Mouse (Mus musculus) cerebellum, postnatal 14 days (tissue): Measurements from ENCODE around the gene Bub3.

Source experiments
- DNase-seq, 2 experiments: peaks; one replicate each; pipeline ENCODE4 v3.0.0; 2021; ENCODE audit warnings: mixed read lengths in 2 of 2

Bub3 gene

DNA sequence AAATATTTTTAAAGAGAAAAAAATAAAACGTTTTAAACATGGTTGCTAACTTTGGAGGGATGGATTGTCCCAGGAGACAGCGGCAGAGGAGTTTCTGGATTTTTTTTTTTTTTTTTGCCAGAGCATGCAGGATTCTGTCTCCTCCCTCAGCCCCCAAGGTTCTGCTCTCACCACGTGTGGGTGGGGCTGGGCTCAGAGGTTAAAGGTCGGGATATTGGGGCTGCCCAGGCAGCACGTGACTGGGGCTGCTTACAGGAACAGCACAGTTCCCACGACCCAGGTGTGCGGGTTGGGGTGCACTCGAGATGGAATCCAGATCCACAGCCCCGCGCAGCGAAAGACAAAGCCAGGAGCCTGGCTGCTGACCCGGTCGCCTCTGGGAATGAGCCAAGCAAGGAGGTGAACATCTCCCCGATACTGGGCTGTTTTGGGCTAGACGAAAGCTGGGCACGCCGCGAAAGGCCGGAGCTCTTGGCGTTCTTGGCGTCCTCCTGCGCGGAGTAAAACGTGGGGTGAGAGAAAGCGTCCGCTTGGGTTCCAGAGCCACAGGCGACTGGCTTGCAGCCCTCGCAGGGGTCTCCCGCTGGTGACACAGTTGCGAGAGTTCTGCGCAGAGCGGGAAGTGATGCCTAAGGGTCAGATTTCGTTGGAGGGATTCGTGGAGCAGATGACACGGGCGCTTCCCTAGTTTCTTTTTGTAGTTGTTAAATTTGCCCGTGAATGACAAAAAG, 3.3 kb upstream of the Bub3 start:
- peak; percentile 39 to 43 for DNase-seq

- no peak for DNase-seq
Measured at GRCm38 (mm10) chr7:131557751-131558150, 2.3 kb upstream of the Bub3 start.

DNA sequence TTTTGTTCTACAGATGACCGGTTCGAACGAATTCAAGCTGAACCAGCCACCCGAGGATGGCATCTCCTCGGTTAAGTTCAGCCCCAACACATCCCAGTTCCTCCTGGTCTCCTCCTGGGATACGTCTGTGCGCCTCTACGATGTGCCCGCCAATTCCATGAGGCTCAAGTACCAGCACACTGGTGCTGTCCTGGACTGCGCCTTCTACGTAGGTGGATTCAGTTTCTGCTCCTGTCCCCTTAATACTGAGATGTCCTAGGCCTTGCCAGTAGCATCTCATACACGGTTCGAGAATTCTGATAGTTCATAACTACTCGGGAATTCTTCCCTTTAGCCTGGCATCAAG, 648 bp downstream of the Bub3 start:
- DNase-seq, result no peak

DNA sequence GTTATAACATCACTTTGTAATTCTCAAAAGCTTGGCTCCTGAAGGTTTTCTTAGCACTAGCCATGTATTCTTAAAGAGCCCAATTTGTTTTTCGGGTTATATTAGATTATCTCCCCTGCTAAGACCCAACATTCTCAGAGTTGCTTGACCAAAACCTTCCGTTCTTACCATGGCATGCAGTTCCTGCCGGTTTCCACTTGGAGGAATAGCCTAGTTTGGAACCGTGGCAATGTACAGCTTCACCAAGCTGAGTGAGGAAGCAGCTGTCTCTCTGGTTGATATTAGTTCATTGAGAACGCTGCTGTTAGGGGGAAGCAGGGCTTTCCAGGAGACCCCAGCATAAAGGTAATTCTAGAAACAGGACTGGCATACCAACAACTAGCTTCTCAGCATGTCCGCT, 15.2 kb downstream of the Bub3 start:
- no peak for DNase-seq

- no peak for DNase-seq
Measured at GRCm38 (mm10) chr7:131582178-131582577, 22.2 kb downstream of the Bub3 start.

- no peak for DNase-seq
Measured at GRCm38 (mm10) chr7:131585551-131585950, 25.5 kb downstream of the Bub3 start.

- DNase-seq, result peak in 1 of 2 experiments; percentile 22
Measured at GRCm38 (mm10) chr7:131597779-131598482, 37.9 kb downstream of the Bub3 start.

DNA sequence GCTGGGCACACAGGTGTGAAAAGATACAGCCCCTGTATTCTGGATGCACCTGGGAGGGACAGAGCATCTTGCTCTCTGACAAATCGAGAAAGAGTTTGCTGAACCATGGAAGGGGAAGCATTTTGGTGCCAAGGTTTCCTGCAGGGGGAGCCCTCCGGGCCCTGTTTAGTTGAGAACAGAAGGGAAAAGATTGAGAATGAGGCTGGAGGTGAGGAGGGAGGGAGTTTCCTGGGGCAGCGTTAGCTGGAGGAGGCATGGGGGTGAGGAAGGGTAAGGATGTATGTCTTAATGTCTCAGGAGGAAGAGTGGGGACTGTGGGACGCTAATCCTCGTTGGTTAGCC, 38.4 kb downstream of the Bub3 start:
- DNase-seq, result peak; percentile 49 to 57

DNA sequence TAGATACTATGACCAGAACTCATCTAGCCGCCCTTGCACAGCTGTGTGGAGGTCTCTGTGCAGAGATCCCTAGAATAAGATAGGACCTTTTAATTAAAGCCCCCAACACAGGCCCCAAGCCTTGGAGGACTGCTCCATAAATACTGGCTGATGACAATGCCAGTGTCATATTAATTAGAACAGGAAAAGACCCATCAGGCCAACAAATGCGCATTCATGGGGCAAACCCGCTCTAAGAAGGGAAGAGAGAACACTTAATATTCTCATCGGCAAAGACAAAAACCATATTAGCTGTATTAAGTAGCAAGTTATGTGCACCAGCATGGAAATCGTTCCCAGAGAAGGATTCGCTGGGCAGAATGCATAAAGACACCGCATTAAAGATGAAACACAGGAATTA, 42.1 kb downstream of the Bub3 start:
- no peak for DNase-seq

GRCm38 (mm10) chr7:131603186-131603585, 43.2 kb downstream of the Bub3 start:
- DNase-seq, result no peak

DNA sequence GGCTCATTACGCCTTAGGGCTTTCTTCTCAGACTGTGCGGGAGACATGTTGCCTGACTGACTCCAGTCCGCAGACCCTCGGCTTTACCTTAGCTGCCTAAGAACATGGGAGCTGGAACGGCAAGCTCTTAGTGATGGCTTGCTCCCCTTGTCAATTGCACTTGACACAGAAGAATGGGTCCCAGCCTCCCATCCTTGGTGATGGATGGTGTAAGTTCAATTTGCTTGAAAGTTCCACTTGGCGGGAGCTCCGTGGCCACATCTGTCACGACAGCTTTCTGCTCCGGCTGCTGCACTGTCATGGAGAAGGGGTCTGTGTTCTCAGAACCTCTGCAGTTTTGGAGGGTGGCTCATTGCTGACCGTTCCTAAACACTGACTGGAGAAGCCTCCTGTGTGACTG, 44.9 kb downstream of the Bub3 start:
- DNase-seq, result peak in 1 of 2 experiments; percentile 12

DNA sequence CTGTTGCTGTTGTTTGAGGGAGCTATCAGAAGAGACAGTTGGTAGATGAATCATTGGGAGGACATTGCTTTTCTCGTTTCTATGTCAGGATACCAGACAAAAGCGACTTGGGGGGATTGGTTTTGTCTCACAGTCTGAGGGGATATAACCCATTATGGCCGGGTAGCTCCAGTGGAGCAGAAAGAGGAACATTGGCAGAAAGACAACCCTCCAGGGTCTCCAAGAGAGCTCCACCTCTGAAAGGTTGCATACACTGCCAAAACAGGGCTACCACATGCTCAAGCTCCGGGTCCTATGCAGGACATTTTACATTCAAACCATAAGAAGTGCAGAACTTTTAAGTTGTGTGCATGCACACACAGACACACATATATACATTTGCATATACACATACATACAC, 45.5 kb downstream of the Bub3 start:
- peak; percentile 12 to 27 for DNase-seq

- no peak for DNase-seq
Measured at GRCm38 (mm10) chr7:131608049-131608448, 48.0 kb downstream of the Bub3 start.

- no peak for DNase-seq
Measured at GRCm38 (mm10) chr7:131609677-131610076, 49.7 kb downstream of the Bub3 start.
